Mouse (Mus musculus) olfactory bulb, adult 2 months (tissue): ENCODE results near the gene Ankk1. TPM values are rescaled to one million over a fixed set of nuclear protein-coding genes. Genes with fewer than 3 reads are reported as not detected.

Source experiments
- H3K27ac ChIP-seq: fragments of 200-500 bp; 2 replicates; pipeline ENCODE4 v1.5.1; 2012; ENCODE audit warnings: low read depth, low read length; ENCODE audit not compliant: insufficient read depth
- H3K4me1 ChIP-seq: fragments of 200-500 bp; 2 replicates; pipeline ENCODE4 v1.6.1; 2012; ENCODE audit warnings: low read length; ENCODE audit not compliant: control insufficient read depth, insufficient read depth
- H3K4me3 ChIP-seq: fragments of 200-500 bp; 2 replicates; pipeline ENCODE4 v1.5.1; 2012; ENCODE audit warnings: mild to moderate bottlenecking, low read depth, low read length, moderate library complexity; ENCODE audit not compliant: insufficient read depth
- CTCF ChIP-seq: fragments of 200-500 bp; IDR thresholded peaks from 2 replicates; pipeline ENCODE4 v1.5.1; 2012; ENCODE audit warnings: low read depth, mild to moderate bottlenecking, low read length, moderate library complexity; ENCODE audit not compliant: insufficient read depth
- POLR2A ChIP-seq: fragments of 200-500 bp; IDR thresholded peaks from 2 replicates; pipeline ENCODE4 v1.6.1; 2012; ENCODE audit warnings: mild to moderate bottlenecking, low read depth, low read length, moderate library complexity; ENCODE audit not compliant: insufficient read depth
- WGBS: fragments of 180-500 bp; shearing (Covaris S2); methylation state at CpG from one replicate; pipeline ENCODE4 v1.1.7; 2018; 5-methylcytosine and 5-hydroxymethylcytosine counted together
- polyA plus RNA-seq: library from polyadenylated mRNA; stranded (reverse); fragments of >200 nt; gene quantifications from 2 replicates; pipeline ENCODE4 v1.2.4, GENCODE M21; 2012; ENCODE audit warnings: low replicate concordance; ENCODE audit not compliant: missing spikeins, insufficient read depth, insufficient read length

Ankk1 gene
- polyA plus RNA-seq: not detected in 2 replicates

DNA sequence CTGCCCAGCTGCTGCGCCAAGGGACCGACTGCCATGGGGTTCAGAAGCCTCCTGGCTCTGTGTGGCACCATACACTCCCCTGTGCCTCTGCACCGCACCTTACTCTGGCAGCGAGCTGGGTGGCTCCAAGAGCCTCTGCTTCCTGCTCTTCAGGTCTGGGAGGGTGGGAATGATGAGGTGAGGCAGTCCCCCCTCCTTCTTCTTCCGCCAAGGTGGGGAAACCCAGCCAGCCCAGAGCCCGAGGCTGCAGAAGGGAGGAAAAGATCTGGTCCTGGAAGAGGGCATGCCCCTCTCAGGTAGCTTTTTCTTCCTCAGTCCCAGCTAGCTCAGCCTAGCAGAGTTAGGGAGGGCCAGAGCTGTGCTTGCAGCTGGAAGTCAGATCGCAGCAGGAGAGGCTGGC lies at the start of gene Ankk1:
TSS of gene Ankk1 (minus strand) at position 101 of the 400 bp plus-strand sequence.
- Histone ChIP-seq H3K4me1 (peaks cover 5% of the 10 kb centered on the region; the same call in 1 of the 2 replicates), H3K27ac (no peak within 1 kb of the TSS), H3K4me3 (no peak within 1 kb of the TSS)
- no peak for TF ChIP-seq POLR2A
- TF ChIP-seq CTCF: no peak
- 83% methylated on average over 7 of the region's 7 CpGs for WGBS

DNA sequence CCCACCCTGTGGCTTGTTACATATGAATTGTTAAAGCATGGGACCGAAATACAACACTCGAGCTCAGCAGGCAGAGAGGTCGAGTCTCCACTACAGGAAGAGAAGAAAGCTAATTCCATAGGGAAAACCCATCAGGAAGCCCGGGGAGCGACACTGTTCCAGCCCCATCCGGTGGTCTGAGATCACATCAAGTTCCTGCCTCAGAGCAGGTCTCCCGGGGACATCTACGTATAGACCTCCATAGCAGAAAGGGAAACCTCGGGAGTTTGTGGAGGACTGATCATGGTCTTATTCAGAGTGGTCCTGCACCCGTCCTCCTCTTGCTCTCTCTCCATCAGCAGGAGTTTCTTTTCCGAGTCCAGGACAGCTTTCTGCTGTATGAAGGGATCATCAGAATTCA lies 45.3 kb upstream of the Ankk1 start:
- Histone ChIP-seq H3K4me1 (no peaks in the 10 kb centered on the region), H3K27ac (no peak overlapping the region), H3K4me3 (no peak overlapping the region)
- 87% methylated on average over 11 of the region's 11 CpGs for WGBS
- TF ChIP-seq CTCF (no peak), POLR2A (no peak)

- Histone ChIP-seq H3K4me3 (no peak overlapping the region), H3K4me1 (no peaks in the 10 kb centered on the region), H3K27ac (no peak overlapping the region)
- 29% methylated on average over 6 of the region's 6 CpGs for WGBS
- TF ChIP-seq CTCF (no peak), POLR2A (no peak)
These were observed 44.1 kb upstream of the Ankk1 start for GRCm38 (mm10) chr9:49470946-49471345.

DNA sequence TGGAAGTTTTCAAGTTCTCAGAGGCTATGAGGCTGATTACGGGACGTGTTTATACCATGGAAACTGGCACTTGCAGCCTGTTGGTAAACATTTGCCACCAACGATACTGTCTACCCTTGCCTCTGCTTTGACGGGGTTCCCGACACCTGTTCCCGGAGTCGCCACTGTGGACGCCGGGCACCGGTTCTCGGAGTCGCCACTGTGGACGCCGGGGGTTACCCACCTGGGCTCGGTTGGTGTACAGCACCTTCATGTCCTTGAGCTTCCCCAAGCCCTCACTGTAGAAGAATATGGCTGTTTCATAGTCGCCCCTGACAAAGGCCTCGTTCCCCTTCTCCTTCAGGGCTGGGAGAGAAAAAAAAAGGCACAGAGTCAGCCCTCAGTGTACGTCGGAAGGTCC lies 43.2 kb upstream of the Ankk1 start:
- no peak for TF ChIP-seq CTCF
- no peak for TF ChIP-seq POLR2A
- Histone ChIP-seq H3K27ac (no peak overlapping the region), H3K4me1 (no peaks in the 10 kb centered on the region), H3K4me3 (no peak overlapping the region)
- 96% methylated on average over 19 of the region's 19 CpGs for WGBS

DNA sequence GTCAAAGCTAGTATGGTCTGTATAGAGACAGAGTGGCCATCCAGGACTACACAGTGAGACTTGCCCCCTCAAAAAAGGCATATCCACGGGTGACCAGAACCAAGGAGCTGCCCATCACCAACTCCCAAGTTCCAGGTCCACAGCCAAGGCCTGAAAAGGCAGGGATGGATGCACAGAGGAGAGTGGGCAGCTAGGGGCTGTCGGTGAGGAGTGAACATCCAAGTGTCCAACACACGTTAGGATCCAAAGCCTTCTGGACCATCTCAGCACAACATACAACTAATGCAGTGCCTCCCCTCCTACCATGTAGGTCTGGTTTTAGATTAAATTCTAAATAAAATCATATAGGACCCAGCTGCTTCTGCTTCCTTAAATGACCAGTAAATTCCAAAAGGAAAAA lies 29.3 kb upstream of the Ankk1 start:
- Histone ChIP-seq H3K27ac (no peak overlapping the region), H3K4me1 (peaks cover 11% of the 10 kb centered on the region), H3K4me3 (no peak overlapping the region)
- WGBS: 89% methylated on average over 3 of the region's 3 CpGs
- TF ChIP-seq POLR2A: no peak
- no peak for TF ChIP-seq CTCF

DNA sequence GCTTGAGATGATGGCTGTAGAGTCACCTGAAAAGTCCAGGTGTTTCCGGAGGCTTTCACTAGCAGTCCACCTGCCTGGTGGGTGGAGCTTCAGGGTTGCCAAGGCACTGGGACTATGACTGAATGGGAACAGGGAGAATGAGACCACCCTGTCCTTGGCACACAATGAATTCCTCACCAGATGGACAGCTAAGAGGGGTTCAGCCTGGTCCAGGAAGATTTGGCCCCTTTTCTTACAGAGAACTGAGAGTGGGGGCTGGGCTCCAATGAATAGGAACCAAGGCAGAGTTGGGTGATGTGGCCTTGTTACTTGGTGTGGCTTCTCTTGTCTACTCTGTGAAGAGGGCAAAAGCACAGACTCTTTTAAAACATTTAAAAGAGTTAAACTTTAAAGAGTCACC lies 25.6 kb upstream of the Ankk1 start:
- WGBS: 88% methylated on average over 1 of the region's 1 CpGs
- H3K4me3 ChIP-seq: no peak overlapping the region
- H3K27ac ChIP-seq: no peak overlapping the region
- H3K4me1 ChIP-seq: peaks cover 9% of the 10 kb centered on the region
- TF ChIP-seq POLR2A (no peak), CTCF (no peak)

DNA sequence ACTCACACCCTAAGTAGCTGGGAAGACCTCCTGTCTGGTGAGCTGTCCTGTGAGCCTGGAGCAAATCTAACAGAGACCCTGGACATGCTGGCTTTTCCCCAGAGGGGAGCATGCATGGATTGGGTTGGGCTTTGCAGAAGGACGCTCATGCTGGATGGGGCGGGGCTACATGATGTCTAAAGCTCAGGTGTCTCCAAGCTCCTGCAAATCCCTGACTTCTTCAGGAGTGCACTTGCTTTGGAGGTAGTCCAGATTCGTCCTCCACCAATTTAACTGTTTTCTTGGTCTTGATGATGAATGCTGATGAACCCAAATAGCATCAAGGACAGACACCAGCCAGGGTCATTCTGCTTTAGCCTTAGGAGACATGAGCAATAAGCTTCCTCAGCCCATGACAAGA lies 23.7 kb upstream of the Ankk1 start:
- no peak for TF ChIP-seq CTCF
- TF ChIP-seq POLR2A: no peak
- 89% methylated on average over 3 of the region's 3 CpGs for WGBS
- Histone ChIP-seq H3K4me3 (no peak overlapping the region), H3K27ac (no peak overlapping the region), H3K4me1 (peaks cover 2% of the 10 kb centered on the region)

GRCm38 (mm10) chr9:49442621-49443020 lies 15.8 kb upstream of the Ankk1 start:
- TF ChIP-seq CTCF (no peak), POLR2A (no peak)
- whole genome bisulfite sequencing: 58% methylated on average over 3 of the region's 3 CpGs
- Histone ChIP-seq H3K4me3 (no peak overlapping the region), H3K27ac (no peak overlapping the region), H3K4me1 (no peaks in the 10 kb centered on the region)

DNA sequence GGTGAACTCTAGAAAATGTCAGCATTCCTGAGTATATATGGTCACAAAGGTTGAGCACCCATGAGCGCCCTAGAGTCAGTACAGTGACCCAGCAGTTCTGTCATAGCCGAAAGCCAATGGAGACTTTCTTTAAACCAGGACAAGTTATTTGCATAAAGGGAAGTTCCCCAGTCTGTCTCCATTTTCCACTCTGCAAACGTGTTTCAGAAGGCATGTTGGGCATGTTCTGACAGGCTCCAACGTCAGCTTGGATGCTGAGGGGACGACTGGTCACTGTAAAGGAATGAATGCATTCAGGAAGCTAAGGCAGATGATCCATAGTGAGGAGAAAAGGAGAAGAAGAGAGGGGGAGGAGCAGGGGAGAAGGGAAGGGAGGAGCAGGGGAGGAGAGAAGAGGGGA lies 657 bp upstream of the Ankk1 start:
- Histone ChIP-seq H3K4me3 (no peak overlapping the region), H3K4me1 (peaks cover 5% of the 10 kb centered on the region; the same call in 1 of the 2 replicates), H3K27ac (no peak overlapping the region)
- WGBS: 85% methylated on average over 5 of the region's 5 CpGs
- TF ChIP-seq POLR2A: no peak
- TF ChIP-seq CTCF: no peak

GRCm38 (mm10) chr9:49425585-49425984 lies 1.2 kb downstream of the Ankk1 start:
- H3K4me1 ChIP-seq: peaks cover 5% of the 10 kb centered on the region; the same call in 1 of the 2 replicates
- TF ChIP-seq CTCF (no peak), POLR2A (no peak)
- H3K4me3 ChIP-seq: no peak overlapping the region
- H3K27ac ChIP-seq: no peak overlapping the region
- 80% methylated on average over 1 of the region's 1 CpGs for WGBS
